Mouse (Mus musculus): ENCODE measurements at regions not wholly inside any gene's neighbourhood (a gene's known extent, or its start where the extent isn't known, plus 50 kb on each side); places are given as distances from the start of the nearest gene placed in this dataset.

DNA sequence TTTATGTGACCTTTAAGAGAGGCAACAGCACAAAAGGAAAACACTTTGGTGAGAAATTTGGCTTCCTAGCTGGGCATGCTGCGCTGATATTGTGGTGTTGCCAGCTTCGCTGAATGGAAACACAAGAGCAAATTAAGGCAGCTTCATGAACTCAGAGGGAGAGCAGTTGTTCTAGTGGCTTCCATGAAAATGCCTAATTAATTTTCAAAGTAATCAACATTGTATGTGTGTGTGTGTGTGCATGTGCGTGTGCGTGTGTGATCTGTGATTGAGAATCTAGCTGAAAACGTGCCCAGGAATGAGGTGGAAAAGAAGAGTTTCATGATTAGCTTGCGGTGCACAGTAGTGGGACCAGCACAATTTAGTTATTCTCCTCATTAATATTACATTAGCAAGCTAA is 219.2 kb upstream of the Robo1 start:
- H3K4me2 ChIP-seq: no peak overlapping the region
- peak overlapping the region; percentile 8; the same call in 1 of the 2 replicates for H3K27ac ChIP-seq
- ATAC-seq: peak; percentile 87
- H3K9ac ChIP-seq: no peak overlapping the region
- no peak overlapping the region for H3K4me3 ChIP-seq
- H3K36me3 ChIP-seq (ENCODE audit: poor library complexity, severe bottlenecking): no peaks in the 10 kb centered on the region
- H3K27me3 ChIP-seq: no peaks in the 10 kb centered on the region
- no peaks in the 10 kb centered on the region for H3K9me3 ChIP-seq (replicated peaks)
- H3K4me1 ChIP-seq: peaks cover 15% of the 10 kb centered on the region
- 41% methylated on average over 6 of the region's 6 CpGs for WGBS

Measured in forebrain, embryonic 13.5 days (tissue).